Mouse (Mus musculus) limb, embryonic 15.5 days (tissue): ENCODE measurements at regions not wholly inside any gene's neighbourhood (a gene's known extent, or its start where the extent isn't known, plus 50 kb on each side); places are given as distances from the start of the nearest gene placed in this dataset.
A peak's percentile ranks its signal among the peaks of the same experiment; 100 is the strongest.

Source experiments
- ATAC-seq: fragments of 200-750 bp; cut with Nextera tagmentation; 2 replicates; pipeline ENCODE4 v1.8.0; 2017; ENCODE audit warnings: low read depth, moderate TSS enrichment; ENCODE audit not compliant: insufficient number of reproducible peaks, low FRiP score, low TSS enrichment
- H3K27ac ChIP-seq: fragments of 300-500 bp; sonication (generic); 2 replicates; pipeline ENCODE4 v1.5.1; 2015; ENCODE audit warnings: moderate library complexity, mild to moderate bottlenecking, inconsistent platforms
- H3K27me3 ChIP-seq: fragments of 300-500 bp; sonication (generic); 2 replicates; pipeline ENCODE4 v1.6.1; 2015; ENCODE audit warnings: inconsistent platforms
- H3K36me3 ChIP-seq: fragments of 300-500 bp; sonication (generic); 2 replicates; pipeline ENCODE4 v1.6.1; 2015; ENCODE audit warnings: inconsistent platforms
- H3K4me1 ChIP-seq: fragments of 300-500 bp; sonication (generic); 2 replicates; pipeline ENCODE4 v1.6.1; 2015; ENCODE audit warnings: inconsistent platforms
- H3K4me2 ChIP-seq: fragments of 300-500 bp; sonication (generic); 2 replicates; pipeline ENCODE4 v1.6.1; 2015; ENCODE audit warnings: mild to moderate bottlenecking, inconsistent platforms
- H3K4me3 ChIP-seq: fragments of 300-500 bp; sonication (generic); 2 replicates; pipeline ENCODE4 v1.5.1; 2015; ENCODE audit warnings: mild to moderate bottlenecking, inconsistent platforms
- H3K9ac ChIP-seq: fragments of 300-500 bp; sonication (generic); 2 replicates; pipeline ENCODE4 v1.6.1; 2015; ENCODE audit warnings: inconsistent platforms
- H3K9me3 ChIP-seq: fragments of 300-500 bp; sonication (generic); 2 replicates; pipeline ENCODE4 v1.6.1; 2016; ENCODE audit warnings: inconsistent platforms
- WGBS: fragments of 180-500 bp; shearing (Covaris S2); methylation state at CpG from one replicate; pipeline ENCODE4 v1.1.7; 2015; 5-methylcytosine and 5-hydroxymethylcytosine counted together

- ATAC-seq: no peak
- no peak overlapping the region for H3K4me3 ChIP-seq
- no peaks in the 10 kb centered on the region for H3K9me3 ChIP-seq
- no peak overlapping the region for H3K9ac ChIP-seq
- H3K27me3 ChIP-seq: no peaks in the 10 kb centered on the region
- H3K27ac ChIP-seq: no peak overlapping the region
- H3K36me3 ChIP-seq: no peaks in the 10 kb centered on the region
- peaks cover 21% of the 10 kb centered on the region; the same call in 1 of the 2 replicates for H3K4me1 ChIP-seq
- WGBS: 83% methylated on average over 11 of the region's 11 CpGs
- H3K4me2 ChIP-seq: no peak overlapping the region
Measured at GRCm38 (mm10) chr17:83997778-83998177, 150.0 kb upstream of the Haao start.

DNA sequence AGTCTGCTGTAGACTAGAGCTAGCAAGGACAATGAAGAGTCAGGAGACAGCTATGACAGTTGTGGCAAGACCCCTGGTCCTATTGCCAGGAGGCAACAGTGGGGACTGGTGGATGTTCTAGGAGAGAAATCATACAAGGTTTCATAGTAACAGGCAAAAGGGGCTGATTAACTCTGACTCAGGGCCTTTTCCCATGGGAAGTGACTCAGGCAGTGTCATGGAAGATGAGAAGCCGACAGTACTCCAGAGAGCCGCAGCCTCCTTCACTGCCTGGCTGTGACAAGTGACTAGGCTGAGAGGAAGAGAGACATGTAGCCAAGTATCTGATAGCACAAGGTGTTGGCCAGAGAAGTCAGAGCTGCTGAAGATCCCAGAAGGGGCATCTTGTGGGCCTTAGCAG is 145.3 kb upstream of the Haao start:
- H3K9ac ChIP-seq: no peak overlapping the region
- H3K27me3 ChIP-seq: no peaks in the 10 kb centered on the region
- no peak overlapping the region for H3K4me2 ChIP-seq
- no peak for ATAC-seq
- 62% methylated on average over 2 of the region's 2 CpGs for WGBS
- H3K9me3 ChIP-seq: no peaks in the 10 kb centered on the region
- no peak overlapping the region for H3K4me3 ChIP-seq
- peaks cover 54% of the 10 kb centered on the region for H3K4me1 ChIP-seq
- no peaks in the 10 kb centered on the region for H3K36me3 ChIP-seq
- H3K27ac ChIP-seq: peak overlapping the region; percentile 11

DNA sequence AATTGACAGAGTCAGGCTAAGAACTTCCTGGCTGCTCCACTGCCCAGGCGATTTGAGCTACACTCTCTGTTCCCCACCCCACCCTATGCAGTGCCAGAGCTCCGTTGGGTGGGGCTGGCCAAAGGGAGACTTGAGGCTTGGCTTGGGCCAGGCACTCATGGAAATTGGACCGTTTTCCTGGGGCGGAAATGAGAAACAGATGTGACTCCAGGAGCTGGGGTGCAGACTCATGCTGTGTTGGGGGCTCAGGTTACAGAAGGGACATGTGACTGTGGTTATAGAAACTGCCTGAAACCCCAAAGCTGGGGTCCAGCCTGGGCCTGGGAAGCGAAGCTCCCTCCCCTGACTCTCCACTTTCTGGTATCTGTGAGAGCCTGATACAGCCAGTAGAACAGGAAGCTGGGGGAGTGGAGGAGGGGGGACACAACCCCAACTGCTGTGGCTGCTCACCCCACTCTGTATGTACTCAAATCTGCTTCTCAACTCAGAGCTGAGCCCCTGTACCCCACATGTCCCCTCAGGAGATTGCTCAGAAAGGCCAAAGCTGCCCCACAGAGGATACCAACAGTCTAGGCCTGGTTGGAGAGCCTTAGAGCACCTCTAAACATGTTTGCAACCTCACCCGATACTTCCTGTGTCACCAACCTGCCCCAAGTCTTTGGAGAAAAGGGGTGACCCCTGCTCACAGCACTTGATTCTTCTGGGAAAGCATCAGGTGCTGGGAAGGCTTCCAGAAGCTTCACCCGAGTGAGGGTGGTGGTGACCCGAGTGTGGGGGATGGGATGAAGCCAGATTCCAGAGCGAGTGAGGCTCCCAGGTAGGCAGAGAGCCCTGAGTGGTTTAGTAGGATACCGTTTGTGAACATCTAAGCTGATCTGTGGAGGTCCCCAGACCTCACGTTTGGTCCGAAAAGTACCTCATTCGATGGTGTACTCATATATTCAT is 142.9 kb upstream of the Haao start:
- Histone ChIP-seq H3K27ac (peak overlapping the region; percentile 91), H3K4me3 (no peak overlapping the region), H3K36me3 (no peaks in the 10 kb centered on the region), H3K9ac (no peak overlapping the region), H3K27me3 (no peaks in the 10 kb centered on the region), H3K4me2 (no peak overlapping the region), H3K4me1 (peaks cover 71% of the 10 kb centered on the region), H3K9me3 (no peaks in the 10 kb centered on the region)
- ATAC-seq: peak; percentile 94
- 28% methylated on average over 13 of the region's 13 CpGs for WGBS

- Histone ChIP-seq H3K4me3 (no peak overlapping the region), H3K9me3 (no peaks in the 10 kb centered on the region), H3K4me2 (no peak overlapping the region), H3K27ac (peak overlapping the region; percentile 91), H3K4me1 (peaks cover 87% of the 10 kb centered on the region), H3K36me3 (no peaks in the 10 kb centered on the region), H3K27me3 (no peaks in the 10 kb centered on the region), H3K9ac (no peak overlapping the region)
- no peak for ATAC-seq
- WGBS: 49% methylated on average over 6 of the region's 6 CpGs
Measured at GRCm38 (mm10) chr17:83988897-83989296, 141.1 kb upstream of the Haao start.

DNA sequence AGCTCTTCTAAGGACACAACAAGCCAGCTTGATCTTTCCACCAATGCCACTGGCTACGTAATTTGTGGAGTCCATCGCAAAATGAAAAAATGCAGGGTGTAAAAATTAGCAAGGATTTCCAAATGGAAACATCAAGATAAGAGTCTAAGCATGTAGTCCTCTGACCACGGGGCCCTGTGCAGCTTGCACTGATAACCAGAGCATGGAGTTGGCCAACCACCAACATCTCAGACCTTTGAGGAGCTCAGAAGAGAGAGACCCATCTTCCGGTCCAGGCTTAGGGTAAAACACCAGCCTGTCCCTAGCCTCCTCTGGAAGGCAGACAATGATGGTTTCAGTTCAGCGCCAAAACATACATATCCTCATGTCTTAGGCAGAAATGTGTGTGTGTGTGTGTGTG is 140.4 kb upstream of the Haao start:
- no peaks in the 10 kb centered on the region for H3K9me3 ChIP-seq
- 76% methylated on average over 5 of the region's 5 CpGs for WGBS
- H3K4me3 ChIP-seq: no peak overlapping the region
- H3K4me1 ChIP-seq: peaks cover 90% of the 10 kb centered on the region
- no peak overlapping the region; the same call in 1 of the 2 replicates for H3K27ac ChIP-seq
- H3K36me3 ChIP-seq: no peaks in the 10 kb centered on the region
- no peak overlapping the region for H3K9ac ChIP-seq
- ATAC-seq: no peak
- H3K4me2 ChIP-seq: no peak overlapping the region
- no peaks in the 10 kb centered on the region for H3K27me3 ChIP-seq

DNA sequence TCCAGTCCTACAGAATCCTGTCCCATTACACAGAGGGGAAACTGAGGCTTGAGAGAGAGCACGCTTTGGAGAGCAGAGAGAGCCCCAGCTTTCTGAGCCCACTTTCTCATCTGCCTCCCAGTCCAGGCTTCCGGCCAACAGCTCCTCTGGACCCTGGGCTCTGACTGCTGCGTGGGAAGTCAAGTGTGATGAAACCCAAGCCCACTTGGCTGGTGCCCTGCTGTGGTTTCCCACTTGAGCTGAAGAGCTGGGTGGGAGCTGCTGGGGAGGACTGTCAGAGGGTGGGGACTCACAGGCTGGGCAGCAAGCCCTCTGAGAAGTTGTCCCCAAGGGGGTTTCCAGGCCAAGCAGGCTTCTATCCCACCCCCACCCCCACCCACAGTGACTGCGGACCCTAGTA is 139.9 kb upstream of the Haao start:
- Histone ChIP-seq H3K27me3 (no peaks in the 10 kb centered on the region), H3K36me3 (no peaks in the 10 kb centered on the region), H3K4me2 (no peak overlapping the region), H3K27ac (peak overlapping the region; percentile 23; the same call in 1 of the 2 replicates), H3K9ac (no peak overlapping the region), H3K9me3 (no peaks in the 10 kb centered on the region), H3K4me1 (peaks cover 91% of the 10 kb centered on the region), H3K4me3 (no peak overlapping the region)
- ATAC-seq: no peak
- WGBS: 60% methylated on average over 4 of the region's 4 CpGs

DNA sequence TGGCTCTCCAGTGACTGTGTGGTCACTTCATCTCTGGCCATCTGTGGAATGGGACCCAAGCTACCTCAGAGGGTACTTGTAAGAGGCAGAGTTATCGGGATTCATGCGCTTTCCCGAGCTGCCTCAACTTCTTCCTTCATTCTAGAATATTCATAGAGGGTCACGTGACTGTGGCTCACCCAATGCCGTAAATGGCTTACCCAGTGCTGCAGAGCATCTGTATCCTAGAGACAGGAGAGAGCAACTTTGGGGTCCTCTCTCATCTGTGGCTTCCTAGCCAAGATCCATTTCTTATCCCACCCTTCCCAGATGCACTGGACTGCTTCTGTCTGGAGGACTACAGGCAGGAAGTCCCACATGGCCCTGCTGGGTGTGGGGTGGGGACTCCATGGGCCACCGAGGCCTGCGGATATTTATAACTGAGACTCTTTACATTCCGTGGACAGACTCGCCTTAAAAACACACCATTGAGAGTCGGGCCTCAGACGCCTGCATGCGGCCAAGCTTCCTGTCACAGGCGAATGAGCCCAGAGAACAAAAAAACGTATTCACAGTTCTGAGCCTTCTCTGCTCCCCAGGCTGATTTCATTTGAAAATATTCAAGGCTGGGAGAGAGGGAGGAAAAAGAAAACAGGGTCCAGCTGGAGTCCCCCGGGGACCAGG is 138.3 kb upstream of the Haao start:
- Histone ChIP-seq H3K4me3 (no peak overlapping the region), H3K27ac (peak overlapping the region; percentile 83), H3K9me3 (no peaks in the 10 kb centered on the region), H3K9ac (no peak overlapping the region), H3K36me3 (no peaks in the 10 kb centered on the region), H3K4me2 (no peak overlapping the region), H3K4me1 (peaks cover 95% of the 10 kb centered on the region), H3K27me3 (no peaks in the 10 kb centered on the region)
- 44% methylated on average over 15 of the region's 15 CpGs for WGBS
- no peak for ATAC-seq

DNA sequence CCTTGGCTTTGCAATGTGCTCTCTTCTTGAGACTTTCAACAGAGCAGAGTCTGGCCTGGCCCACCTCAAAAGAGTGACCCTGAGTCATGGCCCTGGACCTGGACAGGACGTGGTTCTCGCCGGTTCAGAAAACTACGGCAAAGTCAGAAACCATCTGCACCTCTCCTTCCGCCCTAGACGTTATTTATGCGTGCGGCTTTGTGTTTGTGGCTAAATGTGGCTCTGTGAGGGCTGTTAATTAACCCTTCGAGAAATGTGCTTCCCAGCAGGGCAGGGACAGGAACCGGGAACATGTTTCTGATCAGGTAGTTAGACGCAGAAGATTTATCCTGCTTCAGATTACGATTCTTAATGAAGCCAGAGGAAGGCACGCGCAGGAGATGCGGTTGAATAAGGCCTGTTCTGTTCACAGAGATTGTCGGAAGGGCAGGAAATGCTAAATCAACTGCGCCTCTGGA is 137.6 kb upstream of the Haao start:
- Histone ChIP-seq H3K4me2 (no peak overlapping the region), H3K36me3 (no peaks in the 10 kb centered on the region), H3K27me3 (no peaks in the 10 kb centered on the region), H3K4me1 (peaks cover 90% of the 10 kb centered on the region), H3K9me3 (no peaks in the 10 kb centered on the region), H3K9ac (no peak overlapping the region), H3K4me3 (no peak overlapping the region), H3K27ac (peak overlapping the region; percentile 83)
- no peak for ATAC-seq
- WGBS: 37% methylated on average over 17 of the region's 17 CpGs

GRCm38 (mm10) chr17:83983837-83984388 is 136.2 kb upstream of the Haao start:
- H3K27me3 ChIP-seq: no peaks in the 10 kb centered on the region
- no peak for ATAC-seq
- H3K27ac ChIP-seq: peak overlapping the region; percentile 87
- H3K36me3 ChIP-seq: no peaks in the 10 kb centered on the region
- no peak overlapping the region for H3K9ac ChIP-seq
- H3K9me3 ChIP-seq: no peaks in the 10 kb centered on the region
- 87% methylated on average over 9 of the region's 9 CpGs for whole genome bisulfite sequencing
- H3K4me3 ChIP-seq: no peak overlapping the region
- peaks cover 90% of the 10 kb centered on the region for H3K4me1 ChIP-seq
- H3K4me2 ChIP-seq: no peak overlapping the region

DNA sequence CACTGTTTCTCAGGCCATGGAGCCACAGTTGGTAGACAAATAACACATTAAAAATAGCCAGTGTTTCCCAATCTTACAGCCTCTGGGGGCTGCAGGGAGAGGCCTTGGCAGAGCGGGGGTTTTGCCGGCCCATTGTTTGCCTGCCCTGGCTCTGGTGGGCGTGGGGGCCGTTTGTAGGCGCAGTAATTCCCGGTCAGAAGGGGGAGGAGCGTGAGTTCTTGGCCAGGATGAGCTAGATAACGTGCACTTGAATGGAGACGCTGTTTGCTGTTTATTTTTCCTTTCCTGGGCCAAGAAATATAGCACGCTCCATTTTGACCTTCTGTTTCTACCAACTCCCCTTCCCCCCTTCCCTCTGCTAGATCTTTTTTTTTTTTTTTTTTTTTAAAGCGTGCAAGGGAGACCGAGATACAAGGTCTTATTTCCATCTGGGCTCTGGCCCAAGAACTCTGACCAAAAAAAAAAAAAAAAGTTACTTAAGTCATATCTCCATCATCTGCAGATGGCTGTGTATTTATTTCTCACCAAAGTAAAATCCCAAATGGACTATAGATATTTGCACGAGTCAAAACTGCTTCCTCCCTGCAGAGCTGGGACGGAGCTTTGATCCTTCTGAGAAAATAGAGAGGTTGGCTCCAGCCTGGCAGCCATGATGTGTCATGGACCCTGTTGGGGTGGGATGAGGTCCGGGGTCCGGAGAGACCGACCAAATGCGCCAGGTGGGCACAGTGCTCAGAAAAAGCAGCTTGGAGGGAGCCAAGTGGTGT is 135.5 kb upstream of the Haao start:
- H3K4me1 ChIP-seq: peaks cover 89% of the 10 kb centered on the region
- H3K4me2 ChIP-seq: no peak overlapping the region
- H3K9ac ChIP-seq: no peak overlapping the region
- peak; percentile 56; the same call in 1 of the 2 replicates for ATAC-seq
- H3K9me3 ChIP-seq: no peaks in the 10 kb centered on the region
- H3K4me3 ChIP-seq: no peak overlapping the region
- no peaks in the 10 kb centered on the region for H3K36me3 ChIP-seq
- H3K27me3 ChIP-seq: no peaks in the 10 kb centered on the region
- peak overlapping the region; percentile 87 for H3K27ac ChIP-seq
- WGBS: 22% methylated on average over 18 of the region's 18 CpGs

- H3K27ac ChIP-seq: peak overlapping the region; percentile 87
- H3K36me3 ChIP-seq: no peaks in the 10 kb centered on the region
- H3K4me2 ChIP-seq: no peak overlapping the region
- 62% methylated on average over 8 of the region's 8 CpGs for WGBS
- no peak overlapping the region for H3K4me3 ChIP-seq
- no peaks in the 10 kb centered on the region for H3K27me3 ChIP-seq
- no peak for ATAC-seq
- H3K4me1 ChIP-seq: peaks cover 89% of the 10 kb centered on the region
- H3K9ac ChIP-seq: no peak overlapping the region
- no peaks in the 10 kb centered on the region for H3K9me3 ChIP-seq
Measured at GRCm38 (mm10) chr17:83982700-83983069, 134.9 kb upstream of the Haao start.
